Mouse (Mus musculus) megakaryocyte, embryonic 14.5 days (primary cell): Measurements from ENCODE around the gene Lrrc39.

Source experiments
- FLI1 ChIP-seq: IDR thresholded peaks from 2 replicates; pipeline ENCODE4 v1.6.1; 2012; ENCODE audit warnings: low read length, inconsistent platforms, mixed read lengths
- GATA1 ChIP-seq: IDR thresholded peaks from 3 replicates; pipeline ENCODE4 v1.6.1; 2012; ENCODE audit warnings: mixed read lengths, low read length, inconsistent platforms, borderline replicate concordance

DNA sequence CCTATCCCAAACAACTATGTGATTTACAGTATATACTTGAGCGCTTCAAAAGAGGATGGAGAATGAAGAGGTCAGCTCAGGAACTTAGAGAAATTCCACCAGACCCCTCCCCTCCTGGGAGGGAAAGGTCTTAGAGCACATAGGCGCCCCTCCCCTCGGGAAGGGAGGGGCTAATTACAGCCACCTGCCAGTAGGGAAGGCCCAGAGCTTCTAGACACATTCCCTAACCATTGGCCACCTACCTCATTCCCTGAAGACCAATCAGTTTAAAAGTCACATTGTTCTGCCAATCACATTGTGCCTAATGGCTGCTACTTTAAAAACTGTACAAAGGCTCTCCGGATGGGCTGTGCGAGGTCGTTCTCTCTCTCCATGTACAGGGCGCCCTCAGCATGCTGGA lies 59.9 kb downstream of the Lrrc39 start:
- no peak for TF ChIP-seq GATA1
- TF ChIP-seq FLI1: no peak
